Mouse (Mus musculus): ENCODE data around the gene Mxd3. TPM values are rescaled to one million over a fixed set of nuclear protein-coding genes. Genes with fewer than 3 reads are reported as not detected.

Gene Mxd3
- polyA plus RNA-seq (2014; fragmentation: Nextera tagmentation; extraction: Ambion mirVana), result 29.5 and 31.6 TPM in 2 replicates

DNA sequence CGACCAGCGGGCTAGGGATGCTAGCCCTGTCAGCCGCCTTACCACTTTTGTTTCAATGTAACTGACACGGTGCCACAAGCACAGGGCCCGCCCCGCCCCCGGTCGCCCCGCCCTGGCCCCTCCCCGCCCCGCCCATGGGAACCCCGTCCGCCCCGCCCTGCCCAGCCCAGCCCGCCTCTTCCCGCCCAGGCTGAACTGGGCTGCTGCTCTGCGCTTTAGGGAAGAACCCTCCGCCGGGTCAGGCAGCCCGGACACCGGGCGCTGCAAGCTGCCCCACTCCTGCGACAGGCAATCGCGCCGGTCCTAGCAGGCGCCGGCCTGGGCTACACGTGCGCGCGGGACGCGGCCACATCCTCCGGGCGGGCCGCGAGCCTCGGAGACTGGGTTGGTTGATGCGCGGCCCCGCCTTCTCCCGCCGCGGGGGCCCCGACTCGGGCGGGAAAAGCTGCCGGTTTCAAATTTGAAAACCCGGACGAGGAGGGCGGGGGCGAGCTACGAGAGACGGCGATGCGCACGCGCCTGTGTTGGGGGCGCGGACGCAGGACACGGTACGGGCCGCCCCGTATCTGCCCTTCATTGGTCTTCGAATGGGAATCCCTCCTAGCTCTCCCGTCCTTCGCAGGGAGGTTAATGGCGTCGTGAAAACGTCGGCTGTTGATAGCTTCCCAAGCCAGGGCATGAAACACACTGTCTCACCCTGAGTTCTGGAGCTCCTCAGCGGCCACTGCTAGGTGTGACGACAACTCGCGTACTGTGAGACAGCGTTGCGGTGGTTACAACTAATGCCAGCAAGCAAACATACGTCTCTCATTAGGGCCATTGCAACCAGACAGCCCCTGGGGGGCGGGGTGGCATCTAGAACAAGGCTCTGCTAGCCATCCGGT, at the start of gene Mxd3:
Gene Mxd3, minus strand, starts transcription at position 141 of the 884 bp plus-strand sequence.
- peak within 1 kb of the TSS; percentile 81 for H3K4me2 ChIP-seq (ENCODE audit: low read depth)
- peak; percentile 93 for DNase-seq (ENCODE audit: low spot score)

DNA sequence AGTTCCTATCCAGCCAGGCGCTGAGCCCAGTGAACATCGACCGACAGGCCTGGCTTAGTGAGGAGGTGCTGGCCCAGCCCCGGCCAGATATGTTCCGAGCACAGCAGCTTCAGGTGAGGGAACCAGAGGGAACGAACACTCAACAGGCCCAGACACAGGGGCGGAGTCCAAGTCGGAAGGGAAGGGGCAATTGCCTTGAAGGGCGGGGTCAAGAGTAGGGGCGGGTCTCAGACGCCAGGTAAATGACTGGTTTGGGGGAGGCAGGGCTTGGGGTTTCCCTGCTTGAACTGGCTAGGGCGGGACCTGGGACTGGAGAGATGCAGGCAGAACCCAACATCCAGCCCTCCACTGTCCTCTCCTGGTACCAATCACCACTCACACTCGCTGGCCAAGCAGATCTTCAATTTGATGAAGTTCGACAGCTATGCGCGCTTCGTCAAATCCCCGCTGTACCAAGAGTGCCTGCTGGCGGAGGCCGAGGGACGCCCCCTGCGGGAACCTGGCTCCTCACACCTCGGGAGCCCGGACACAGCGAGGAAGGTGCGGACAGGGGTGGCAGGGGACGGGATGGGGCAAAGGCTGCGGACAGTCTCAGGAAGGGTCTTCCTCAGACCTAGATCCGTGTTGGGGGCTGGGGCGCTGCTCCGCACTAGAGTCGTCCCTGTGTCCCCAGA, 49.4 kb upstream of the Mxd3 start:
- H3K4me1 ChIP-seq (ENCODE audit: control insufficient read depth, insufficient read depth, low read length), result no peaks in the 10 kb centered on the region
- DNase-seq (ENCODE audit: low spot score) (no peak), ATAC-seq (ENCODE audit: insufficient read depth, low FRiP score, low TSS enrichment) (no peak)
- no peak overlapping the region for H3K9ac ChIP-seq (ENCODE audit: low read length)
- no peaks in the 10 kb centered on the region for H3K36me3 ChIP-seq (ENCODE audit: control insufficient read depth, insufficient read depth, low read length)
- H3K4me2 ChIP-seq (ENCODE audit: low read depth), result no peak overlapping the region
- WGBS, result 3% methylated on average over 32 of the region's 32 CpGs
- 0 out of 2 replicates have a peak overlapping the region, but pooled peaks have one; percentile 8 for H3K4me3 ChIP-seq (ENCODE audit: low read depth, low read length)
- no peaks in the 10 kb centered on the region for H3K9me3 ChIP-seq (ENCODE audit: control insufficient read depth, low read length)
- peaks cover 37% of the 10 kb centered on the region for H3K27me3 ChIP-seq (ENCODE audit: control insufficient read depth, insufficient read depth, low read length)
- no peak overlapping the region for H3K27ac ChIP-seq (ENCODE audit: low read depth, low read length)

More for the DNA sequence above, at the start of gene Mxd3:
- Histone ChIP-seq H3K4me3 (ENCODE audit: low read depth, low read length) (peak within 1 kb of the TSS; percentile 62), H3K27me3 (ENCODE audit: control insufficient read depth, insufficient read depth, low read length) (no peaks in the 10 kb centered on the region), H3K4me1 (ENCODE audit: control insufficient read depth, insufficient read depth, low read length) (peaks cover 12% of the 10 kb centered on the region), H3K9me3 (ENCODE audit: control insufficient read depth, low read length) (no peaks in the 10 kb centered on the region), H3K27ac (ENCODE audit: low read depth, low read length) (peak within 1 kb of the TSS; percentile 84), H3K9ac (ENCODE audit: low read length) (peak within 1 kb of the TSS; percentile 63), H3K36me3 (ENCODE audit: control insufficient read depth, insufficient read depth, low read length) (peaks cover 9% of the 10 kb centered on the region)
- peak; percentile 84 for ATAC-seq (ENCODE audit: insufficient read depth, low FRiP score, low TSS enrichment)
- under 1% methylated on average over 58 of the region's 82 CpGs for WGBS

DNA sequence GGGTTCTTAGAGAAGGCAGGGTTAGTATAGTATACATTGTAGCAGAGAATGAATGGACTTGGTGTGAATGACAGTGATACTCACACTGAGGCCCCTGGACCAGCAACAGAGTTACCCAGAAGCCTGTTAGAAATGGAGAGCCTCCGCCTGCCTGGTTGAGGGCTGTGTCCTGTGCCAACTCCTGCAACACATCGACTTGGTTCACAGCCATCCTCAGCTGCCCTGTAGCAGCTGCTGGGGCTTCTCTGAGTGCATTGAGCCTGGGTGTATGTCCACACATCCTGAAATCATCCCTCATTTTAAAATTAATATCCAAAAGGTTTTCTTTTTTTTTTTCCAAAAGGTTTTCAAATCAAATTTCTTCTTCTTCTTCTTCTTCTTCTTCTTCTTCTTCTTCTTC, 46.3 kb upstream of the Mxd3 start:
- Histone ChIP-seq H3K9me3 (ENCODE audit: control insufficient read depth, low read length) (no peaks in the 10 kb centered on the region), H3K27ac (ENCODE audit: low read depth, low read length) (no peak overlapping the region), H3K27me3 (ENCODE audit: control insufficient read depth, insufficient read depth, low read length) (peaks cover 35% of the 10 kb centered on the region), H3K4me1 (ENCODE audit: control insufficient read depth, insufficient read depth, low read length) (no peaks in the 10 kb centered on the region), H3K36me3 (ENCODE audit: control insufficient read depth, insufficient read depth, low read length) (no peaks in the 10 kb centered on the region), H3K9ac (ENCODE audit: low read length) (no peak overlapping the region), H3K4me3 (ENCODE audit: low read depth, low read length) (no peak overlapping the region), H3K4me2 (ENCODE audit: low read depth) (no peak overlapping the region)
- DNase-seq (ENCODE audit: low spot score) (no peak), ATAC-seq (ENCODE audit: insufficient read depth, low FRiP score, low TSS enrichment) (no peak)
- WGBS, result 80% methylated on average over 2 of the region's 2 CpGs

DNA sequence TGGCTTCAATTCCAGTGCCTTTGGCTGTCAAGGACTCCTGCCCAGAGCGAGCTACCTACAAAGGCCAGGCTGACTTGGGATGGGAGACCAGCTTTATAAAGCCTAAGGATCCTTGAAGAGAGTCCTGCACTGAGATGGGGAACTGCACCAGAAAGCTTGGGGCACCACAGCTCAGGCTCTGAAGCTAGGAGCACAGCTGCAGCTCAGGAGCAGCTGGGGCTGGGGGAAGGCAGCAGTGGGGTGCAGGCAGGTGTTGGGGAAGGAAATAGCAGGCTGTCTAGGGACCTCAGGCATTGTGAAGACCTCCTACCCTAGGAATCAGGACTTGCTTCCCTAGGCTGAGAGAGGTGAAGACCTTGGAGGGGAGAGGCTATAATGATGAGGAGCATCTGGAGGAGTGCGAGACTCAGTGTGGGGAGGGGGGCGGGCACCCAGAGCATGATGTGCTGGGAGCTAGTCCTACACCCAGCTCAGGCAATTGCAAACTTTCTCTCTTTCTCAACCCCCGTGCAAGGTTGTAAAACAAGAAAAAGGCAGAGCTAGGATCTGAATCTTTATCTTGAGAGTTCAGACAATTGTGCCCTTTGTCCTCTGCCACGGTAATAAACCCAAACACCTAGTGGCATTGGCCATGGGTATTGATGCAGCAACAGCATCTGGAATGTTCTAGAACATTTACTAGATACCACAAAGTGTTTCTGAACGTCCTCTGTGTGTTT, 44.7 kb upstream of the Mxd3 start:
- H3K9me3 ChIP-seq (ENCODE audit: control insufficient read depth, low read length), result no peaks in the 10 kb centered on the region
- H3K4me1 ChIP-seq (ENCODE audit: control insufficient read depth, insufficient read depth, low read length), result no peaks in the 10 kb centered on the region
- H3K36me3 ChIP-seq (ENCODE audit: control insufficient read depth, insufficient read depth, low read length), result no peaks in the 10 kb centered on the region
- H3K9ac ChIP-seq (ENCODE audit: low read length), result no peak overlapping the region
- ATAC-seq (ENCODE audit: insufficient read depth, low FRiP score, low TSS enrichment), result no peak
- WGBS, result 57% methylated on average over 6 of the region's 6 CpGs
- no peak overlapping the region for H3K4me2 ChIP-seq (ENCODE audit: low read depth)
- H3K27me3 ChIP-seq (ENCODE audit: control insufficient read depth, insufficient read depth, low read length), result peaks cover 23% of the 10 kb centered on the region
- no peak overlapping the region for H3K4me3 ChIP-seq (ENCODE audit: low read depth, low read length)
- H3K27ac ChIP-seq (ENCODE audit: low read depth, low read length), result no peak overlapping the region
- DNase-seq (ENCODE audit: low spot score), result no peak

DNA sequence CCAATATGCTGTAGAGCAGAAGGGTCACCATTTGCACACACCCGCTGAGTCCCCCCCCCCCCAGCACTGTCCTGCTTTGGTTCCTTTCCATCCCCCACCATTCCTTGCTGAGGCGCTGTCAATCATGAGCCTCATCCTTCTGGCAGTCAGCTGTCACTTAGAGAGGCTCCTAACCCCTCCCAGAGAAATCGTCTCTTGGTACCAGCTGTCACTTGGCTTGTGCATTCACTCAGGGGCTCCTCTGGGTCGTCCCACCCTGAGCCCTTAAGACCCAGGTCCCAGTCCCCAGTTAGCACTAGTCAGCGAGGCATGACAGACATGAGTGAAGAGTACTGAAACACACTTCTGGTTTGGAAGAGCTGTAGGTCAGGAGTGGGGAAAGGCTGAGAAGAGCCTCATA, 42.1 kb upstream of the Mxd3 start:
- no peaks in the 10 kb centered on the region for H3K4me1 ChIP-seq (ENCODE audit: control insufficient read depth, insufficient read depth, low read length)
- no peak overlapping the region for H3K9ac ChIP-seq (ENCODE audit: low read length)
- 56% methylated on average over 5 of the region's 5 CpGs for WGBS
- H3K27me3 ChIP-seq (ENCODE audit: control insufficient read depth, insufficient read depth, low read length), result 0 out of 2 replicates have a peak, but pooled peaks cover 2% of the 10 kb centered on the region
- no peak for ATAC-seq (ENCODE audit: insufficient read depth, low FRiP score, low TSS enrichment)
- no peak overlapping the region for H3K27ac ChIP-seq (ENCODE audit: low read depth, low read length)
- no peak overlapping the region for H3K4me2 ChIP-seq (ENCODE audit: low read depth)
- no peaks in the 10 kb centered on the region for H3K9me3 ChIP-seq (ENCODE audit: control insufficient read depth, low read length)
- H3K36me3 ChIP-seq (ENCODE audit: control insufficient read depth, insufficient read depth, low read length), result no peaks in the 10 kb centered on the region
- DNase-seq (ENCODE audit: low spot score), result no peak
- H3K4me3 ChIP-seq (ENCODE audit: low read depth, low read length), result no peak overlapping the region

DNA sequence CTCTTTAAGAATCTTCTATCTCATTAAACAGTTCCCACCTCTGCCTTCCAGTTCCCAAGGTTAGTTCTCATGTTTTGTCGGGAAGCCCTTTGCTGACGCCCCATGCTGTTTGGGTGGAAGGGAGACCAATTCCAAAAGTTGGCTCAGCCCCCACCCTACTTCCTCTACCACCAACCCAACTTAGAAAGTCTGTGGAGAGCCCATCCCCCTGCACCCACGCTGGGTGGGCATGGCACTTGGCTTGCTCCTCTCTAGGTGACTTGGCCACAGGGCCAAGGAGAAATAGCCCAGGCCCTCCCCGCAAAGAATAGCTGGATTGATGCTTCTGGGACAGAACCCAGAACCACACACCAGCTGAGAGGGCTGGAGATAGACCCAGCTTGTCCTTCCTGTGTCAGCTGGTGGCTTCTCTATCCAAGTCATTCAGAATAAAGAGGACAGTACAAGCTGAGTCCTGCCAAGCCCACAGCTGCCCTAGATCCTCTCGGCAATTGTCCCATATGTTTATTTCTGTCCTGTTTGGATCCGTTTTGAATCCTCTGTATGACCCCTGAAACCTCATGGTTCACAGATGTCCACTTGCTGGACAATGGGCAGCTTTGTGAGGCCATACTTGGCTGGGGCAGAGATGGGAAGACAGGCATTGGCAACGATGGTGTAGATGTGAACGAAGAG, 41.5 kb upstream of the Mxd3 start:
- WGBS, result 71% methylated on average over 8 of the region's 8 CpGs
- H3K36me3 ChIP-seq (ENCODE audit: control insufficient read depth, insufficient read depth, low read length), result no peaks in the 10 kb centered on the region
- no peaks in the 10 kb centered on the region for H3K4me1 ChIP-seq (ENCODE audit: control insufficient read depth, insufficient read depth, low read length)
- H3K9me3 ChIP-seq (ENCODE audit: control insufficient read depth, low read length), result no peaks in the 10 kb centered on the region
- ATAC-seq (ENCODE audit: insufficient read depth, low FRiP score, low TSS enrichment), result no peak
- 0 out of 2 replicates have a peak, but pooled peaks cover 2% of the 10 kb centered on the region for H3K27me3 ChIP-seq (ENCODE audit: control insufficient read depth, insufficient read depth, low read length)
- no peak overlapping the region for H3K27ac ChIP-seq (ENCODE audit: low read depth, low read length)
- H3K4me3 ChIP-seq (ENCODE audit: low read depth, low read length), result no peak overlapping the region
- no peak overlapping the region for H3K4me2 ChIP-seq (ENCODE audit: low read depth)
- no peak for DNase-seq (ENCODE audit: low spot score)
- no peak overlapping the region for H3K9ac ChIP-seq (ENCODE audit: low read length)

DNA sequence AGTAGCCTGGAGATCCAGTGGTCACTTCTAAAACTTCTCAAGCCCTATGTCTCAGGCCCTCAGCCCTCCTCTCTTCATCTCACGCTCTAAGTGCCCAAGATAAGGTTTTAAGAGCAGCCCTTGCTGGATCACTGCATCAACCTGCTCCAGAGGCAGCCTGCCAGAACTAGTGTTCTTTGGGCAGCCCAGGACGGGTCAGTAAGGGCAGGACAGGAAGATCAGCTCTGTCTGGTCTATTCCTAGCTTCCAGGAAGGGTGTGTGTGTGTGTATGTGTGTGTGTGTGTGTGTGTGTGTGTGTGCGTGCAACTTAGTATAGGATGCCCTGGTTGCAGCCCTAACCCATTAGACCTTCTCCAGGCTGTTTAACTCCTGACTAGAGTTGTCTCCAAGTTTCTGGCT, 40.6 kb upstream of the Mxd3 start:
- no peak for ATAC-seq (ENCODE audit: insufficient read depth, low FRiP score, low TSS enrichment)
- no peak for DNase-seq (ENCODE audit: low spot score)
- H3K9ac ChIP-seq (ENCODE audit: low read length), result no peak overlapping the region
- no peaks in the 10 kb centered on the region for H3K36me3 ChIP-seq (ENCODE audit: control insufficient read depth, insufficient read depth, low read length)
- H3K27me3 ChIP-seq (ENCODE audit: control insufficient read depth, insufficient read depth, low read length), result no peaks in the 10 kb centered on the region
- WGBS, result 67% methylated on average over 3 of the region's 3 CpGs
- no peaks in the 10 kb centered on the region for H3K4me1 ChIP-seq (ENCODE audit: control insufficient read depth, insufficient read depth, low read length)
- no peaks in the 10 kb centered on the region for H3K9me3 ChIP-seq (ENCODE audit: control insufficient read depth, low read length)
- no peak overlapping the region for H3K4me2 ChIP-seq (ENCODE audit: low read depth)
- no peak overlapping the region for H3K4me3 ChIP-seq (ENCODE audit: low read depth, low read length)
- no peak overlapping the region for H3K27ac ChIP-seq (ENCODE audit: low read depth, low read length)

DNA sequence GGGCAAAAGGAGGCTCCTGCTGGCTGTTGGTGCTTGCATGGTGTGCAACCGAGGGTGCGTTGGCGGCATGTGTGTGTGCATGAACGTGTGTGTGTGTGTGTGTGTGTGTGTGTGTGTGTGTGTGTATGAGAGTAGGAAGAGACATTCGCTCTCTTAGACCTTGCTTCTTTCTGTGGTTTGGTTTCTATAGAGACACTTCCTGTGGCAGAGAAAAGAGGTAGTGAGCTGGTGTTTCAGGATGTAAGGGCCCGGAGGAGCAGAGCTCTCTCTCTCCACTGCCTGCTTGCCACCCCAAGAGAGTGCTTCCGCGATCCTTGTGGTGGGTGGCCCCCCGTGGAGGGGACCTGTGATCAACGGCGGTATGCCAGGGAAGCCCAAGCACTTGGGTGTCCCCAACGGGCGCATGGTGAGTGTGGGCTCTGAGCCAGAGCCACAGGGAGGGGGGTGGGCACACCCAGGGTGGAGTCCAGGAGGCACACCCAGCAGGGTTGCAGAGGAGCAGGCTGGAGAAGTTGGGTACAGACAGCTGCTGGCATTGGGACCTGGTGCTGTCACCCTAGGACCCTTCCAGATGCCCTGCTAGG, 40.0 kb upstream of the Mxd3 start, which contains the start of gene Rgs14:
Gene Rgs14, plus strand, starts transcription at position 202 of the 584 bp plus-strand sequence.
- Histone ChIP-seq H3K4me3 (ENCODE audit: low read depth, low read length) (no peak within 1 kb of the TSS), H3K9ac (ENCODE audit: low read length) (no peak within 1 kb of the TSS), H3K4me1 (ENCODE audit: control insufficient read depth, insufficient read depth, low read length) (no peaks in the 10 kb centered on the region), H3K36me3 (ENCODE audit: control insufficient read depth, insufficient read depth, low read length) (no peaks in the 10 kb centered on the region), H3K9me3 (ENCODE audit: control insufficient read depth, low read length) (no peaks in the 10 kb centered on the region), H3K27me3 (ENCODE audit: control insufficient read depth, insufficient read depth, low read length) (no peaks in the 10 kb centered on the region), H3K27ac (ENCODE audit: low read depth, low read length) (no peak within 1 kb of the TSS), H3K4me2 (ENCODE audit: low read depth) (no peak within 1 kb of the TSS)
- no peak for DNase-seq (ENCODE audit: low spot score)
- no peak for ATAC-seq (ENCODE audit: insufficient read depth, low FRiP score, low TSS enrichment)
- WGBS, result 58% methylated on average over 13 of the region's 13 CpGs
